Mouse (Mus musculus): Measurements from ENCODE around the gene Yipf2. TPM values are rescaled to one million over a fixed set of nuclear protein-coding genes. Genes with fewer than 3 reads are reported as not detected.
A peak's percentile ranks its signal among the peaks of the same experiment; 100 is the strongest.

The Yipf2 gene
- polyA plus RNA-seq, 1 experiment from 2014 or later, result 20.3 TPM

DNA sequence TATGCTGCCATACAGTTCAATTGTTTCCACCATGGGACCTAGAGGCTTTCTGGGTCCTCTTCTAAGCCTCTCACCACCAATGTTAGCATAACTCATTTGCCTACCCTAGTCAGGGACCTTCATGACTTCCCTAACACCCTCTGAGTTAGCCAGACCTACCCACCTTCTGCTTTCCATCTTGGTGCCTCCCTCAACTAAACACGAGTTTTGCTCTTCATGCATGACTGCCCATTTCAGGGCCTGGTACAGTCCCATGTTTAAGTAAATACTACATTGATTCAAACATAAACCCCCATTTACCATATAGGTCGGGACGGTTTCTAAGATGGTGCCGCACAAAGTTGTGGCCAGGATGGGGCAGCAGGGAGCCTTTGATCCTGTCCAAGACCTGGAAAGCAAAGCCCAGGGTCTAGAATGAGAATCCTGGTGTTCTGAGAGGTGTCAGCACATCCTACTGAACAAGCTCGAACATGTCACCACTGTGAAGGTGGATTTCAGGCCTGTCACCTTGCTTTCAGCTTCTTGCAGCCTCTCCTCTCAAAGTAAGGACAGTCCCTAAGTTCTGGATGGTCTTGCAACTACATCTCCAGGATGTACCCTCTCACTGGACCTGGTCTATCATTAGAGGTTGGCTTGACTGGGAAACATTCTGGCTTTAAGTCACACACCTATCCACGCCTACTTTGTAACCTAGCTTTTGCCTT lies 1.3 kb downstream of the Yipf2 start:
- Histone ChIP-seq H3K36me3 (ENCODE audit: control insufficient read depth, insufficient read depth, low read length) (peaks cover 51% of the 10 kb centered on the region), H3K4me1 (ENCODE audit: control insufficient read depth, insufficient read depth, low read length) (peaks cover 23% of the 10 kb centered on the region), H3K27me3 (ENCODE audit: control insufficient read depth, insufficient read depth, low read length) (peaks cover 3% of the 10 kb centered on the region; the same call in 1 of the 2 replicates), H3K4me2 (ENCODE audit: low read depth, low read length) (peak overlapping the region; percentile 87; the same call in 1 of the 2 replicates), H3K9me3 (ENCODE audit: control insufficient read depth, low read length) (no peaks in the 10 kb centered on the region), H3K4me3 (ENCODE audit: low read depth, low read length) (peak overlapping the region; percentile 96; the same call in 1 of the 2 replicates), H3K27ac (ENCODE audit: low read depth, low read length) (no peak overlapping the region), H3K9ac (replicated peaks; ENCODE audit: low read depth, low read length) (no peak overlapping the region)
- 89% methylated on average over 6 of the region's 6 CpGs for WGBS
- ATAC-seq (ENCODE audit: low read depth), result no peak

DNA sequence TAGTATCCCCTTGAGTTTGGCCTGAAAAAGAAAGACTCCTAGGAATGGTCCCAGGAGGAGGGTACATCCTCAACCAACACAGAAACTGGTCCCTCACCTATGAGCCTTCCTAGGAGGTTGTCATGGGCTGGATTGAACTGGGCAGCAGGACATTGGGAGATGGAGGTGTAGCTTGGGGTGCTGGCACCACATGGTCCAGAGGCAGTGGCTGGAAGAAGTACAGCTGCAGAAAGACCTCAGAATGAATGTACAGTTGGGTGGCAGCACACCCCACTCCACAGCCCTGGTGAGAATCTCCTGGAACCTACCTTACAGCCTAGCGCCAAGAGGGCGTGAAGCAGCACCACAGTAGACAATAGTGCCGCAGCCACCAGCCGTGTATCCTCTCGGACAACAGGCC lies 3.1 kb downstream of the Yipf2 start:
- no peak overlapping the region for H3K4me3 ChIP-seq (ENCODE audit: low read depth, low read length)
- no peak overlapping the region for H3K27ac ChIP-seq (ENCODE audit: low read depth, low read length)
- peaks cover 3% of the 10 kb centered on the region; the same call in 1 of the 2 replicates for H3K27me3 ChIP-seq (ENCODE audit: control insufficient read depth, insufficient read depth, low read length)
- no peak overlapping the region for H3K4me2 ChIP-seq (ENCODE audit: low read depth, low read length)
- 97% methylated on average over 5 of the region's 5 CpGs for WGBS
- peaks cover 17% of the 10 kb centered on the region for H3K4me1 ChIP-seq (ENCODE audit: control insufficient read depth, insufficient read depth, low read length)
- ATAC-seq (ENCODE audit: low read depth), result no peak
- H3K9ac ChIP-seq (replicated peaks; ENCODE audit: low read depth, low read length), result no peak overlapping the region
- no peaks in the 10 kb centered on the region for H3K9me3 ChIP-seq (ENCODE audit: control insufficient read depth, low read length)
- peaks cover 50% of the 10 kb centered on the region for H3K36me3 ChIP-seq (ENCODE audit: control insufficient read depth, insufficient read depth, low read length)

DNA sequence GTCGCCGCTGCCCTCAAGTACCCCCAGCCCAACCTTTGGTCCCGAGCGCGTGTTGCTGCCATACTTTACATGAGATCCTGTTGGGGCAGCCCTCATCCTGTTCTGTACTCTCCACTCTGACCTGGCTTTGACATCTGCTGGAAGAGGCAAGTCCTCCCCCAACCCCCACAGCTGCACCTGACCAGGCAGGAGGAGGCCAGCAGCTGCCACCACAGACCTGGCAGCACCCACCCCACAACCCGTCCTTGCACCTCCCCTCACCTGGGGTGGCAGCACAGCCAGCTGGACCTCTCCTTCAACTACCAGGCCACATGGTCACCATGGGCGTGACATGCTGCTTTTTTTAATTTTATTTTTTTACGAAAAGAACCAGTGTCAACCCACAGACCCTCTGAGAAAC lies 4.3 kb downstream of the Yipf2 start:
- Histone ChIP-seq H3K9me3 (ENCODE audit: control insufficient read depth, low read length) (no peaks in the 10 kb centered on the region), H3K36me3 (ENCODE audit: control insufficient read depth, insufficient read depth, low read length) (peaks cover 57% of the 10 kb centered on the region), H3K9ac (replicated peaks; ENCODE audit: low read depth, low read length) (no peak overlapping the region), H3K27me3 (ENCODE audit: control insufficient read depth, insufficient read depth, low read length) (peaks cover 3% of the 10 kb centered on the region; the same call in 1 of the 2 replicates), H3K4me2 (ENCODE audit: low read depth, low read length) (no peak overlapping the region), H3K27ac (ENCODE audit: low read depth, low read length) (no peak overlapping the region), H3K4me1 (ENCODE audit: control insufficient read depth, insufficient read depth, low read length) (peaks cover 7% of the 10 kb centered on the region), H3K4me3 (ENCODE audit: low read depth, low read length) (no peak overlapping the region)
- 90% methylated on average over 8 of the region's 8 CpGs for WGBS
- no peak for ATAC-seq (ENCODE audit: low read depth)

DNA sequence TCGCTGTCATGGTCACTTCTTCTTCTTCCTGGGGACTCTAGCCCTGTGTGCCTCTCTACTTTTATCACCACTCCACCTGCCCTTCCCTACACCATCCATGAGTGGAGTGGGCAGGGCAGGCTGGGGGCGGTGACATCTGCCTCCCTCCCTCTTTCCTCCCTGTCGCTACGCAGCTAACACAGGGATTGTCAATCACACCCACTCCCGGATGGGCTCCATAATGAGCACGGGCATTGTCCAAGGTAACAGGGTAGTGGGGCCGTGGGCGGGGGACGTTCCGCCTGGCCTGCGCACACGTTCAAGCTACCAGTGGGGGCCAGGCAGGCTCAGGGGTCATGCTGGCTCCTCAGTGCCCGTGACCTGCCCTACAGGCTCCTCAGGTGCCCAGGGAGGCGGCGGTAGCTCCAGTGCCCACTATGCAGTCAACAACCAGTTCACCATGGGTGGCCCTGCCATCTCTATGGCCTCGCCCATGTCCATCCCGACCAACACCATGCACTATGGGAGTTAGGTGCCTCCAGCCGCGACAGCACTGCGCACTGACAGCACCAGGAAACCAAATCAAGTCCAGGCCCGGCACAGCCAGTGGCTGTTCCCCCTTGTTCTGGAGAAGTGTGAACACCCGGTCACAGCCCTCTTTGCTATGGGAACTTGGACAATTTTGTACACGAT lies 4.8 kb downstream of the Yipf2 start:
- Histone ChIP-seq H3K27me3 (ENCODE audit: control insufficient read depth, insufficient read depth, low read length) (no peaks in the 10 kb centered on the region; the same call in 1 of the 2 replicates), H3K4me1 (ENCODE audit: control insufficient read depth, insufficient read depth, low read length) (peaks cover 7% of the 10 kb centered on the region), H3K4me2 (ENCODE audit: low read depth, low read length) (no peak overlapping the region), H3K9me3 (ENCODE audit: control insufficient read depth, low read length) (no peaks in the 10 kb centered on the region), H3K9ac (replicated peaks; ENCODE audit: low read depth, low read length) (no peak overlapping the region), H3K36me3 (ENCODE audit: control insufficient read depth, insufficient read depth, low read length) (peaks cover 63% of the 10 kb centered on the region), H3K4me3 (ENCODE audit: low read depth, low read length) (no peak overlapping the region), H3K27ac (ENCODE audit: low read depth, low read length) (no peak overlapping the region)
- no peak for ATAC-seq (ENCODE audit: low read depth)
- WGBS, result 89% methylated on average over 23 of the region's 23 CpGs

DNA sequence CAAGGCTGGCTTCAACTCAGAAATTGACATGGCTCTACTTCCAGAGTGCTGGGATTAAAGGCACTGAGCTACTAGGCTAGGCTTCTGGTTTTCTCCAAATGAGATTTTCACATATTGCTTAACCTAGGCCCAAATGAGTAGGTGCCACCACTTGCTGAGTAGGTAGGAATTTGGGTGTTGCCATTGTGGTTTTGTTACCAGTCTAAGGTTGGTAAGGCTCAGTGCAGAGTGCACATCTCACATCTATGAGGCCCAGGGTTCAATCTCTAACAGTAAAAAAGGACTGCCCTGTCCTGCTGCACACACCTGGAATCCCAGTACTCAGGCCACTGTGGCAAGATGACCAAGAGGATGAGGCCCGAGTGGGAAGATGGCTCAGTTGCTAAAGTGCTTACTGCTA lies 7.2 kb downstream of the Yipf2 start:
- Histone ChIP-seq H3K9ac (replicated peaks; ENCODE audit: low read depth, low read length) (no peak overlapping the region), H3K36me3 (ENCODE audit: control insufficient read depth, insufficient read depth, low read length) (peaks cover 66% of the 10 kb centered on the region), H3K4me2 (ENCODE audit: low read depth, low read length) (no peak overlapping the region), H3K27ac (ENCODE audit: low read depth, low read length) (no peak overlapping the region), H3K4me3 (ENCODE audit: low read depth, low read length) (no peak overlapping the region), H3K4me1 (ENCODE audit: control insufficient read depth, insufficient read depth, low read length) (no peaks in the 10 kb centered on the region), H3K27me3 (ENCODE audit: control insufficient read depth, insufficient read depth, low read length) (no peaks in the 10 kb centered on the region), H3K9me3 (ENCODE audit: control insufficient read depth, low read length) (no peaks in the 10 kb centered on the region)
- no peak for ATAC-seq (ENCODE audit: low read depth)
- 94% methylated on average over 1 of the region's 1 CpGs for WGBS

DNA sequence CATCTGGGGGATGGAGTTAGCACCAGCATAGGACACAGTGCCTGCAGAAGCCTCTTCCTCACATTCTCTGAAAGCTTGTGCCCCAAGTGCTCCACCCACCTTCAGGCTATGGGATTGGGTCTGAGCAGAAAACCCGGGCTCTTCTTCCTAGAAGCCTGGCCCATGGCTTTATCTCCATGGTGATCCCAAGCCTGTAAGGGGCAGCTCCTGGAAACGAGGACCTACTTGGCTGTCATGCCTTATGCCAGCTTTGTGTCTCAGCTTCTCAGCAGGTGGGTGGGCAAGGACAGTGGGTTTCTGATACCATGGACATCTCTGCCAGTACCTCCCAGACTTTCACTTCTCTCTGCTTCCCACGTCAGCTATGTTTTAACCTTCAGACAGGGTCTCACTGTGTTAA lies 14.4 kb downstream of the Yipf2 start:
- 75% methylated on average over 3 of the region's 3 CpGs for WGBS
- no peak overlapping the region for H3K4me3 ChIP-seq (ENCODE audit: low read depth, low read length)
- H3K9ac ChIP-seq (replicated peaks; ENCODE audit: low read depth, low read length), result no peak overlapping the region
- no peak overlapping the region for H3K4me2 ChIP-seq (ENCODE audit: low read depth, low read length)
- no peaks in the 10 kb centered on the region for H3K27me3 ChIP-seq (ENCODE audit: control insufficient read depth, insufficient read depth, low read length)
- H3K9me3 ChIP-seq (ENCODE audit: control insufficient read depth, low read length), result no peaks in the 10 kb centered on the region
- peaks cover 46% of the 10 kb centered on the region for H3K36me3 ChIP-seq (ENCODE audit: control insufficient read depth, insufficient read depth, low read length)
- H3K27ac ChIP-seq (ENCODE audit: low read depth, low read length), result no peak overlapping the region
- ATAC-seq (ENCODE audit: low read depth), result no peak
- no peaks in the 10 kb centered on the region for H3K4me1 ChIP-seq (ENCODE audit: control insufficient read depth, insufficient read depth, low read length)

DNA sequence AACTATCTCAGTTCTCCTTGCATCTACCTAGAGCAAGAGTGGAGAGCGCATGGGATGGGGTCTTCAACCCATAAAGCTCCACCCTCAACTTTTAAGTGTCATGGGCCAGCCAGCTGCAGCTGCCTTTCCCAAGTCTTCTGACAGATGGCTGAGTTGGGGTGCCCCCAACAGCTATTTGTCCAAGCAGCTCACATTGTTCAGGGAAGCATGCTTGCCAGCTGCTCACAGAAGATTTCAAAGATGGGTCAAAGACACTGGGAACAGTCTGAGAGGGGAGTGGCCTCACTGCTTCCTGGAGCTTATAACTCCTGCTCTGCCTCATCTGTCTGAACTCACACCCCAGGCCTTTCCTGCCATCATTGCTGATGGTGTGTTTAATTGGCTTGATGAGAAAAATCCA lies 16.3 kb downstream of the Yipf2 start:
- 78% methylated on average over 1 of the region's 1 CpGs for WGBS

DNA sequence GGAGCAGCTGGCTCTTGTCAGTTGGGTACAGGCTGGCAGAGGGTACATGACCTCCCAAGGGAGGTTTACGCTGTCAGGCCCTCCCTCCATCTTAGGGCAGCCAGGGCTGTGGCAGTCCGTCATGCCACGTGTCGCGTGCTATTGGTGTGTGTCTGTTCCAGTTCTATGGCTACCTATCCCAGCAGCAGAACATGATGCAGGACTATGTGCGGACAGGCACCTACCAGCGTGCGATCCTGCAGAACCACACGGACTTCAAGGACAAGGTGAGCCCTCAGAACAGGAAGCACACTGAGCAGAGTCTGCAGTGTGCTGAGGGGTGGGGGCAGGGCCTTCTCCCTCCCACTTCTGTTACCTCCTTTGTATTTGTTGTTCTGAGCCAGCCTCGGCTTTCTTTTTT lies 17.4 kb downstream of the Yipf2 start:
- ATAC-seq (ENCODE audit: low read depth), result no peak

More for the DNA sequence above, 16.3 kb downstream of the Yipf2 start:
- H3K27ac ChIP-seq (ENCODE audit: low read depth, low read length), result no peak overlapping the region
- H3K9ac ChIP-seq (replicated peaks; ENCODE audit: low read depth, low read length), result no peak overlapping the region
- peaks cover 52% of the 10 kb centered on the region for H3K36me3 ChIP-seq (ENCODE audit: control insufficient read depth, insufficient read depth, low read length)
- no peaks in the 10 kb centered on the region for H3K9me3 ChIP-seq (ENCODE audit: control insufficient read depth, low read length)
- no peak for ATAC-seq (ENCODE audit: low read depth)
- H3K4me3 ChIP-seq (ENCODE audit: low read depth, low read length), result no peak overlapping the region
- no peaks in the 10 kb centered on the region for H3K4me1 ChIP-seq (ENCODE audit: control insufficient read depth, insufficient read depth, low read length)
- H3K4me2 ChIP-seq (ENCODE audit: low read depth, low read length), result no peak overlapping the region
- H3K27me3 ChIP-seq (ENCODE audit: control insufficient read depth, insufficient read depth, low read length), result no peaks in the 10 kb centered on the region

DNA sequence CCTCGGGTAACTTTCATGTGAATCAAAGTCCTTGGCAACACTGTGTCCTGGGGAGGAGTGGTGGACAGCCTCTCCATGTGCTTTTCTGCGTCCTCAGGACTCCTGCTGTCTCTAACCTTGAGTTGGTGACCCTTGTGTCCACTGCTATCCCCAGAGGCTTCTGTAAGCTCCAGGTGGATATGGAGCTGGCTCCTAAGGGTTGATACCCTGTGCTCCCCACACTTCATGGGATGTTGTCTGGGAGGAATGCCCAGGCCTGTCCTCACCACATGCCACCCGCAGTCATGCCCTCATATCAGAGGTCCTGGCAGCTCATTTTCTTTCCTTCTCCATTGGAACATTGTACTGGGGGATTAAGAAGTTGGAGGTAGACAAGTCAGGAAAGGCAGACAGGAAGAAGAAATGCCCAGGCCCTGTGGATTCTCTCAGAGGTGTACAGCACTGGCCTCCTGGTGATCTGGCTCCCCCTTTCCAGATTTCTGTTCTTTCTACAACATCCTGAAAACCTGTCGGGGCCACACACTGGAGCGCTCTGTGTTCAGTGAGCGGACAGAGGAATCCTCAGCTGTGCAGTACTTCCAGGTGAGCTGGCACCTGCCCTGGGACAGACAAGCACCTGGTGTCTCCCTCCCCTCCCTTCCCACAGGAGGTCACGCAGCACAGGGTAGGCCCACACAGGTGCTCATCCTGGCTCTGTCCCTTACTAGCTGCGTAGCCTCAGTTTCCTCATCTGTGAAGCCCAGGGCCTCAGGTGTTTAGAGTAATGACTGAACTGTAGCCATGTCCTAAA lies 18.4 kb downstream of the Yipf2 start:
- H3K9me3 ChIP-seq (ENCODE audit: control insufficient read depth, low read length), result no peaks in the 10 kb centered on the region
- no peak overlapping the region for H3K4me3 ChIP-seq (ENCODE audit: low read depth, low read length)
- WGBS, result 96% methylated on average over 8 of the region's 8 CpGs
- ATAC-seq (ENCODE audit: low read depth), result no peak
- no peaks in the 10 kb centered on the region for H3K4me1 ChIP-seq (ENCODE audit: control insufficient read depth, insufficient read depth, low read length)
- no peak overlapping the region for H3K9ac ChIP-seq (replicated peaks; ENCODE audit: low read depth, low read length)
- H3K27ac ChIP-seq (ENCODE audit: low read depth, low read length), result no peak overlapping the region
- peaks cover 54% of the 10 kb centered on the region for H3K36me3 ChIP-seq (ENCODE audit: control insufficient read depth, insufficient read depth, low read length)
- no peak overlapping the region for H3K4me2 ChIP-seq (ENCODE audit: low read depth, low read length)
- H3K27me3 ChIP-seq (ENCODE audit: control insufficient read depth, insufficient read depth, low read length), result no peaks in the 10 kb centered on the region

More for the DNA sequence above, 17.4 kb downstream of the Yipf2 start:
- Histone ChIP-seq H3K9ac (replicated peaks; ENCODE audit: low read depth, low read length) (no peak overlapping the region), H3K27ac (ENCODE audit: low read depth, low read length) (no peak overlapping the region), H3K4me2 (ENCODE audit: low read depth, low read length) (no peak overlapping the region), H3K27me3 (ENCODE audit: control insufficient read depth, insufficient read depth, low read length) (no peaks in the 10 kb centered on the region), H3K4me1 (ENCODE audit: control insufficient read depth, insufficient read depth, low read length) (no peaks in the 10 kb centered on the region), H3K9me3 (ENCODE audit: control insufficient read depth, low read length) (no peaks in the 10 kb centered on the region), H3K36me3 (ENCODE audit: control insufficient read depth, insufficient read depth, low read length) (peaks cover 54% of the 10 kb centered on the region), H3K4me3 (ENCODE audit: low read depth, low read length) (no peak overlapping the region)
- 96% methylated on average over 10 of the region's 10 CpGs for WGBS
